Mouse (Mus musculus): ENCODE measurements at regions not wholly inside any gene's neighbourhood (a gene's known extent, or its start where the extent isn't known, plus 50 kb on each side); places are given as distances from the start of the nearest gene placed in this dataset.

DNA sequence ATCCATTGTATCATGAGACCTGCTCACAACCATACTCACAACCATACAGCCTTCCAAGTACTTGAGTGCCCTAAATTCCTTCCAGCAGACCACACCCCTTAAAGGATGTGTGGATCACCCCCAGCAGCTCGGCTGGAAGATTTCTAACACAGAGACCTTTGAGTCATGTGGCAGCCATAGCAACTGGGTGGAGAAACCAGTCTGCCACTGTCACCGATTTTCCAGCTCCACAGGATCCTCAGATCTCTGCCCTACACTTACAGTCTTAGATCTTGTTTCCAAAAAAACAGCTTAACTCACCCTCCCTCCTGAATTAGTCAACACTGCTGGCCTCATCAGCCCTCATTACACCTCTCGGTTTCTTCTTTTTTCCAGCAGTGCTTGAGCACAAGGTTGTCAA lies 1630.6 kb downstream of the 4930444P10Rik start:
- Histone ChIP-seq H3K27ac (no peak overlapping the region), H3K9ac (ENCODE audit: low read depth, low read length) (no peak overlapping the region), H3K79me2 (replicated peaks; ENCODE audit: control insufficient read depth, insufficient read depth, low read length) (no peaks in the 10 kb centered on the region), H3K4me1 (ENCODE audit: control insufficient read depth, insufficient read depth, low read length) (no peaks in the 10 kb centered on the region; the same call in 1 of the 2 replicates), H3K4me3 (no peak overlapping the region), H3K27me3 (ENCODE audit: control insufficient read depth, insufficient read depth, low read length) (no peaks in the 10 kb centered on the region), H3K36me3 (ENCODE audit: control insufficient read depth, insufficient read depth, low read length) (no peaks in the 10 kb centered on the region)
- TF ChIP-seq POLR2A (IDR thresholded peaks at IDR 0.05; ENCODE audit: insufficient read depth, low read depth, low read length) (no peak), CTCF (IDR thresholded peaks at IDR 0.05) (no peak), EP300 (IDR thresholded peaks at IDR 0.05; ENCODE audit: insufficient read depth, low read depth, low read length) (no peak)
- intact Hi-C loops (cut with DNase I) = no loop called here
- DNase-seq = no peak
- WGBS = 26% methylated on average over 3 of the region's 3 CpGs

DNA sequence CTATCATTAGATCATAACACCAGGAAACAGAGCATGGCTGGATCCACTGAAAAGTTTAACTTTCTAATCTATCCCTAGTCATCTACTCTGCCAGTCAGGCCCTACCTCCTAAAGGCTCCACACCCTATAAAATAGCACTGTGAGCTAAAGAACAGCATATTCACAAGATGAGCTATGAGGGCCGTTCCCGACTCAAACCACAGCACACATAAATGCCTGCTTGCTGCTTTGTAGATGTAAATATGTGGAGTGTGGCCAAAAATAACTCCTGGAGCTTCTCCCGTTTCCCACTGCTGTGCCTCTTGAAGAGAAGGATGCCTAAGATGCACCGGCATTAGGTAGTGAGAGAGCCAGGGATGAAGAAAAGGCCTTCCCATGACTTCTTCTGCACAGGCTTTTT lies 1632.3 kb downstream of the 4930444P10Rik start:
- Histone ChIP-seq H3K4me1 (ENCODE audit: control insufficient read depth, insufficient read depth, low read length) (no peaks in the 10 kb centered on the region; the same call in 1 of the 2 replicates), H3K36me3 (ENCODE audit: control insufficient read depth, insufficient read depth, low read length) (no peaks in the 10 kb centered on the region), H3K27ac (no peak overlapping the region), H3K27me3 (ENCODE audit: control insufficient read depth, insufficient read depth, low read length) (no peaks in the 10 kb centered on the region), H3K4me3 (no peak overlapping the region), H3K79me2 (replicated peaks; ENCODE audit: control insufficient read depth, insufficient read depth, low read length) (no peaks in the 10 kb centered on the region), H3K9ac (ENCODE audit: low read depth, low read length) (no peak overlapping the region)
- intact Hi-C loops (cut with DNase I) = no loop called here
- no peak for DNase-seq
- TF ChIP-seq CTCF (IDR thresholded peaks at IDR 0.05) (no peak), EP300 (IDR thresholded peaks at IDR 0.05; ENCODE audit: insufficient read depth, low read depth, low read length) (no peak), POLR2A (IDR thresholded peaks at IDR 0.05; ENCODE audit: insufficient read depth, low read depth, low read length) (no peak)
- 31% methylated on average over 4 of the region's 4 CpGs for WGBS

DNA sequence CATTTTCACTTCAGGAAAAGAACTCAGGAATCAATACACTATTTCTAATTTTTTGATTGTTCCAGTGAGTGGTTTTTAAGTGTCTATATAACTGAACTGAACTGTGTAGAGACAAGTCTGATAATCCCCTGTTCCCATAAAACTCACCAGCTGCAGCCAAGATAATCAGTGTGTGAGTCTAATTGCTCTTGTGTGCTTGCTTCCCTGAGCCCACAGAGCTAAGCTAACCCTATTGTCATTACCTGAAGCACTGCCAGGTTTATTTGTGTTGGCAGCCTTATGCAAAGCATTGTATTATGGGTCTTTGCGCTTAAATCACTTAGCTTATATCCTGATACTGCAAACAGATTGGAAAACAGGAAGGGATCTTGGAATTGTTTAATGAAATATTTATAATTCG lies 1663.8 kb downstream of the 4930444P10Rik start:
- no peak overlapping the region for H3K9ac ChIP-seq (ENCODE audit: low read depth, low read length)
- no peak overlapping the region for H3K27ac ChIP-seq
- DNase-seq = no peak
- 41% methylated on average over 2 of the region's 2 CpGs for WGBS
- no peaks in the 10 kb centered on the region for H3K36me3 ChIP-seq (ENCODE audit: control insufficient read depth, insufficient read depth, low read length)
- intact Hi-C loops (cut with DNase I) = no loop called here
- no peaks in the 10 kb centered on the region for H3K4me1 ChIP-seq (ENCODE audit: control insufficient read depth, insufficient read depth, low read length)
- TF ChIP-seq CTCF (IDR thresholded peaks at IDR 0.05) (no peak), EP300 (IDR thresholded peaks at IDR 0.05; ENCODE audit: insufficient read depth, low read depth, low read length) (no peak), POLR2A (IDR thresholded peaks at IDR 0.05; ENCODE audit: insufficient read depth, low read depth, low read length) (no peak)
- no peaks in the 10 kb centered on the region for H3K79me2 ChIP-seq (replicated peaks; ENCODE audit: control insufficient read depth, insufficient read depth, low read length)
- H3K4me3 ChIP-seq = no peak overlapping the region
- no peaks in the 10 kb centered on the region for H3K27me3 ChIP-seq (ENCODE audit: control insufficient read depth, insufficient read depth, low read length)

DNA sequence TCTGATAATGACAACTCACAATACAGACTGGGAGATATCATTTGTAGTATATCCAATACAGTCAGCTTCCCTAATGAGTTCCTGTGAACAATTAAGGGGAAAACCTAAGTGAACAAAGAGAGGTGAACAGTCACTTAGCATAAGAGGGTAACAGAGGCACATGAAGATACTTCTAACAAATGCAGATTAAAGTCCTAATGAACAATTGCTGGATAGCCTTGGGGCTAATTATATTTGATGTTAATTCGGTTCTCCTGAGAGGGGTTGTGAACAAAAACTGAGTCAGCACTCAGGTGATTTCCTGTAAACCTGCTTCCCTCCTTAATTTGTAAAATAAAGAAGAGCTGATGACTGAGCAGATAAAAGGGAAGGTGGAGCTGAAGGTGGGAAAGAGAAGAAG lies 1672.1 kb downstream of the 4930444P10Rik start:
- 72% methylated on average over 1 of the region's 1 CpGs for WGBS
- no peak overlapping the region for H3K9ac ChIP-seq (ENCODE audit: low read depth, low read length)
- H3K4me1 ChIP-seq (ENCODE audit: control insufficient read depth, insufficient read depth, low read length) = no peaks in the 10 kb centered on the region
- H3K79me2 ChIP-seq (replicated peaks; ENCODE audit: control insufficient read depth, insufficient read depth, low read length) = no peaks in the 10 kb centered on the region
- DNase-seq = no peak
- intact Hi-C loops (cut with DNase I) = no loop called here
- no peak overlapping the region for H3K4me3 ChIP-seq
- H3K36me3 ChIP-seq (ENCODE audit: control insufficient read depth, insufficient read depth, low read length) = no peaks in the 10 kb centered on the region
- no peak overlapping the region for H3K27ac ChIP-seq
- H3K27me3 ChIP-seq (ENCODE audit: control insufficient read depth, insufficient read depth, low read length) = no peaks in the 10 kb centered on the region
- TF ChIP-seq POLR2A (IDR thresholded peaks at IDR 0.05; ENCODE audit: insufficient read depth, low read depth, low read length) = no peak
- TF ChIP-seq EP300 (IDR thresholded peaks at IDR 0.05; ENCODE audit: insufficient read depth, low read depth, low read length) = no peak
- TF ChIP-seq CTCF (IDR thresholded peaks at IDR 0.05) = no peak

DNA sequence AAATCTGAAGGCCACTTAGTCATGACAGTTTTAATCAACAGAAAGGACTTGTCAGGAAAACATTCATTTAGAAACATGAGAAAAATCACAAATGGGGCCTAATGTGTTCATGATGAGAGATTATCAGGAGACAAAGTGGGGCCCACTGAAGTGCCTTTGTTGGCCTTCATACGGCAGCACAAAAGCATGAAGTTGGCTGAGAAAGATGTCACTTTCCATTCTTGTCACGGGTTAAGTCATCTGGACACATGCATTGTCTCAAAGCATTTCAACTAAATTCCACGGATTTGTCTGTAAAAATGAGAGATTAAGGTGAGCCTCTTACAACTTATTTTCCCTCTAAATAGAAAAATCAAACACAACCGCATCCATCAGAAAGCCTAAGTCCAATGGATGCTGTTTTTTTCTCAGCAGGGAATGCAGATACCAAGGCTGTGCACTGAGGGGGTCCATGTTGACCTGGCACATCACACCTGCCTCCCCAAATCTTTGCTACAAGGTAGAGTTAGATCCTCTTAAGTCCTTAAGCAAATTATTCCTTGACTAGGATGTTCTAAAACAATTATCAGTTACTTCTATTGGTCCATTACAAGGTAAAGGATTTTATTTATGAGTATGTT lies 1679.2 kb downstream of the 4930444P10Rik start:
- H3K4me1 ChIP-seq (ENCODE audit: control insufficient read depth, insufficient read depth, low read length) = no peaks in the 10 kb centered on the region
- H3K36me3 ChIP-seq (ENCODE audit: control insufficient read depth, insufficient read depth, low read length) = no peaks in the 10 kb centered on the region
- H3K4me3 ChIP-seq = no peak overlapping the region
- no peak for DNase-seq
- intact Hi-C loops (cut with DNase I) = no loop called here
- H3K27ac ChIP-seq = no peak overlapping the region
- no peak overlapping the region for H3K9ac ChIP-seq (ENCODE audit: low read depth, low read length)
- 60% methylated on average over 4 of the region's 4 CpGs for WGBS
- no peaks in the 10 kb centered on the region for H3K79me2 ChIP-seq (replicated peaks; ENCODE audit: control insufficient read depth, insufficient read depth, low read length)
- no peaks in the 10 kb centered on the region for H3K27me3 ChIP-seq (ENCODE audit: control insufficient read depth, insufficient read depth, low read length)
- no peak for TF ChIP-seq CTCF (IDR thresholded peaks at IDR 0.05)
- TF ChIP-seq POLR2A (IDR thresholded peaks at IDR 0.05; ENCODE audit: insufficient read depth, low read depth, low read length) = no peak
- no peak for TF ChIP-seq EP300 (IDR thresholded peaks at IDR 0.05; ENCODE audit: insufficient read depth, low read depth, low read length)

DNA sequence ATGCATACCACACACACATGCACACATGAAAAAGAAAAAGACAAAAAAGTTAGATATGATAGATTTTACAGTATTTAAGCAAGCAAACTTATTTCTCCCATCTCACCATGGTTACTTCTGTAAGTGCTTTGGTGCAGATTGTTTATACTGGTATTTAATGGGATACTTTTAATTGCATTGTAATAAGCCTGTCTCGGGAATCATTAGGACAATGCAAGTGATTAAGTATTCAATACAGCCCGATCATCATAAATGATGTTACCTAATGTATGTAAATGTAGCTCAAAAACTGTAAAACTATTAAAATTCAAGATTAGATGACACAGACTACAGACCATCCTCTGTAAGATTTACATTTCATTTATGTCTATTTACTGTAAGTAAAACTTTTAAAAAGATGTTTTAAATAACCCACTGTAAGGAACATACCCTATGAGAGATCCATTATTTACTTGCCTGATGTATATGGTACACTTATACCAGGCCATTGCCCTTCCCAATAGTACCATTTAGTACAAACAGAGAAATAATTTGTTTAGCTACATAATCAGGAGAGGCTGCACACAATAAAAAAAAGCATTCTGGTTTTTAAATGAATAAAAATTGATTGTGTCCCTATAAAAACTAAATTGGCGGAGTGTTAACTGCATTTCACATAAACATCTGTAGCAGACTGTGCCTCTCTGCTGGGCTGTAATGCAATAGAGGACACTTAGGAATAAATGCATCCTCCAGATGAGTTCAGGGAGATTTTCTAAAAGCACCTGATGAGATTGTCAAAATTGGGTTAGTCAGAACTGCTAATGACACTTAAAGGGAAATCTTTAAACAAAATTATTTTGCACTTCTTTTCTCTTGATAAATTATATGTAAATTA lies 1722.9 kb downstream of the 4930444P10Rik start:
- TF ChIP-seq POLR2A (IDR thresholded peaks at IDR 0.05; ENCODE audit: insufficient read depth, low read depth, low read length) = no peak
- no peak for TF ChIP-seq CTCF (IDR thresholded peaks at IDR 0.05)
- no peak for TF ChIP-seq EP300 (IDR thresholded peaks at IDR 0.05; ENCODE audit: insufficient read depth, low read depth, low read length)
- H3K79me2 ChIP-seq (replicated peaks; ENCODE audit: control insufficient read depth, insufficient read depth, low read length) = no peaks in the 10 kb centered on the region
- H3K36me3 ChIP-seq (ENCODE audit: control insufficient read depth, insufficient read depth, low read length) = no peaks in the 10 kb centered on the region

More for the DNA sequence above, 1722.9 kb downstream of the 4930444P10Rik start:
- no peak for DNase-seq
- Histone ChIP-seq H3K4me3 (no peak overlapping the region), H3K4me1 (ENCODE audit: control insufficient read depth, insufficient read depth, low read length) (no peaks in the 10 kb centered on the region), H3K27me3 (ENCODE audit: control insufficient read depth, insufficient read depth, low read length) (no peaks in the 10 kb centered on the region), H3K27ac (no peak overlapping the region), H3K9ac (ENCODE audit: low read depth, low read length) (no peak overlapping the region)
- intact Hi-C loops (cut with DNase I) = no loop called here
- whole genome bisulfite sequencing = 89% methylated on average over 3 of the region's 3 CpGs

All from heart, adult 2 months (tissue).